Mouse (Mus musculus) hindbrain, embryonic 12.5 days (tissue): ENCODE measurements around the gene Ly6g5c. TPM values are rescaled to one million over a fixed set of nuclear protein-coding genes. Genes with fewer than 3 reads are reported as not detected.

Source experiments
- ATAC-seq: fragments of 200-750 bp; cut with Nextera tagmentation; 2 replicates; pipeline ENCODE4 v1.8.0; 2017; ENCODE audit warnings: moderate TSS enrichment; ENCODE audit not compliant: low FRiP score
- H3K27ac ChIP-seq: fragments of 300-500 bp; sonication (generic); 2 replicates; pipeline ENCODE4 v1.5.1; 2016; ENCODE audit warnings: mild to moderate bottlenecking
- H3K27me3 ChIP-seq: fragments of 300-500 bp; sonication (generic); 2 replicates; pipeline ENCODE4 v1.6.1; 2016; ENCODE audit warnings: mild to moderate bottlenecking
- H3K36me3 ChIP-seq: fragments of 300-500 bp; sonication (generic); 2 replicates; pipeline ENCODE4 v1.6.1; 2016; ENCODE audit warnings: mild to moderate bottlenecking
- H3K4me1 ChIP-seq: fragments of 300-500 bp; sonication (generic); 2 replicates; pipeline ENCODE4 v1.6.1; 2016
- H3K4me2 ChIP-seq: fragments of 300-500 bp; sonication (generic); replicated peaks from 2 replicates; pipeline ENCODE4 v1.6.1; 2016; ENCODE audit warnings: mild to moderate bottlenecking
- H3K4me3 ChIP-seq: fragments of 300-500 bp; sonication (generic); 2 replicates; pipeline ENCODE4 v1.5.1; 2016; ENCODE audit warnings: mild to moderate bottlenecking
- H3K9ac ChIP-seq: fragments of 300-500 bp; sonication (generic); 2 replicates; pipeline ENCODE4 v1.6.1; 2016; ENCODE audit warnings: mild to moderate bottlenecking, moderate library complexity
- H3K9me3 ChIP-seq: fragments of 300-500 bp; sonication (generic); replicated peaks from 2 replicates; pipeline ENCODE4 v1.6.1; 2016; ENCODE audit warnings: mild to moderate bottlenecking
- WGBS: fragments of 180-500 bp; shearing (Covaris S2); methylation state at CpG from one replicate; pipeline ENCODE4 v1.1.7; 2016; 5-methylcytosine and 5-hydroxymethylcytosine counted together
- polyA plus RNA-seq: library from polyadenylated mRNA; unstranded; fragments of >200 nt; fragmentation: Nextera tagmentation; extraction: Ambion mirVana; gene quantifications from 2 replicates; pipeline ENCODE4 v1.2.1, GENCODE M21; 2016

Ly6g5c gene
- polyA plus RNA-seq, 1 experiment from 2014 or later: not detected

GRCm38 (mm10) chr17:35155451-35155850 lies 47.4 kb downstream of the Ly6g5c start:
- Histone ChIP-seq H3K9ac (no peak overlapping the region), H3K36me3 (peaks cover 98% of the 10 kb centered on the region), H3K4me1 (no peaks in the 10 kb centered on the region), H3K27me3 (no peaks in the 10 kb centered on the region), H3K4me2 (no peak overlapping the region), H3K9me3 (no peaks in the 10 kb centered on the region), H3K27ac (no peak overlapping the region), H3K4me3 (no peak overlapping the region)
- WGBS: 96% methylated on average over 12 of the region's 12 CpGs
- no peak for ATAC-seq

GRCm38 (mm10) chr17:35156461-35157200 lies 48.6 kb downstream of the Ly6g5c start:
- Histone ChIP-seq H3K27me3 (no peaks in the 10 kb centered on the region), H3K9ac (no peak overlapping the region), H3K9me3 (no peaks in the 10 kb centered on the region), H3K27ac (no peak overlapping the region), H3K4me3 (no peak overlapping the region), H3K36me3 (peaks cover 100% of the 10 kb centered on the region), H3K4me2 (no peak overlapping the region), H3K4me1 (peaks cover 4% of the 10 kb centered on the region)
- 91% methylated on average over 33 of the region's 33 CpGs for WGBS
- no peak for ATAC-seq

- 93% methylated on average over 8 of the region's 8 CpGs for WGBS
- H3K36me3 ChIP-seq: peaks cover 99% of the 10 kb centered on the region
- ATAC-seq: no peak
- H3K4me3 ChIP-seq: no peak overlapping the region
- H3K9me3 ChIP-seq: no peaks in the 10 kb centered on the region
- H3K27me3 ChIP-seq: no peaks in the 10 kb centered on the region
- H3K4me2 ChIP-seq: no peak overlapping the region
- H3K9ac ChIP-seq: no peak overlapping the region
- peaks cover 11% of the 10 kb centered on the region for H3K4me1 ChIP-seq
- H3K27ac ChIP-seq: no peak overlapping the region
These were observed 49.2 kb downstream of the Ly6g5c start for GRCm38 (mm10) chr17:35157254-35157653.

GRCm38 (mm10) chr17:35157661-35158175 lies 49.6 kb downstream of the Ly6g5c start:
- Histone ChIP-seq H3K9ac (no peak overlapping the region), H3K27ac (no peak overlapping the region), H3K36me3 (peaks cover 94% of the 10 kb centered on the region), H3K27me3 (no peaks in the 10 kb centered on the region), H3K4me3 (no peak overlapping the region), H3K4me1 (peaks cover 15% of the 10 kb centered on the region), H3K9me3 (no peaks in the 10 kb centered on the region), H3K4me2 (no peak overlapping the region)
- WGBS: 91% methylated on average over 8 of the region's 8 CpGs
- no peak for ATAC-seq

- H3K27me3 ChIP-seq: no peaks in the 10 kb centered on the region
- no peak overlapping the region for H3K27ac ChIP-seq
- H3K4me2 ChIP-seq: no peak overlapping the region
- no peaks in the 10 kb centered on the region for H3K9me3 ChIP-seq
- ATAC-seq: no peak
- 95% methylated on average over 16 of the region's 16 CpGs for WGBS
- H3K9ac ChIP-seq: no peak overlapping the region
- peaks cover 24% of the 10 kb centered on the region for H3K4me1 ChIP-seq
- H3K36me3 ChIP-seq: peaks cover 81% of the 10 kb centered on the region
- H3K4me3 ChIP-seq: no peak overlapping the region
These were observed 50.9 kb downstream of the Ly6g5c start for GRCm38 (mm10) chr17:35158850-35159593.

- Histone ChIP-seq H3K27me3 (no peaks in the 10 kb centered on the region), H3K9ac (no peak overlapping the region), H3K9me3 (no peaks in the 10 kb centered on the region), H3K36me3 (peaks cover 75% of the 10 kb centered on the region), H3K4me2 (no peak overlapping the region), H3K4me3 (no peak overlapping the region), H3K27ac (no peak overlapping the region), H3K4me1 (peaks cover 24% of the 10 kb centered on the region)
- WGBS: 84% methylated on average over 7 of the region's 7 CpGs
- ATAC-seq: no peak
These were observed 51.6 kb downstream of the Ly6g5c start for GRCm38 (mm10) chr17:35159638-35160037.

- H3K9ac ChIP-seq: no peak overlapping the region
- no peak overlapping the region for H3K4me3 ChIP-seq
- ATAC-seq: no peak
- no peak overlapping the region for H3K4me2 ChIP-seq
- H3K36me3 ChIP-seq: peaks cover 57% of the 10 kb centered on the region
- H3K27me3 ChIP-seq: no peaks in the 10 kb centered on the region
- no peak overlapping the region for H3K27ac ChIP-seq
- H3K9me3 ChIP-seq: no peaks in the 10 kb centered on the region
- H3K4me1 ChIP-seq: peaks cover 31% of the 10 kb centered on the region
- 84% methylated on average over 11 of the region's 11 CpGs for WGBS
These were observed 53.3 kb downstream of the Ly6g5c start for GRCm38 (mm10) chr17:35161421-35161820.

Other genes with a start within 250 kb of the Ly6g5c start
- 2.2 TPM in 2 replicates for gene Cfb, start 245.8 kb upstream of the Ly6g5c start, polyA plus RNA-seq
- 12.0 and 12.8 TPM in 2 replicates for gene Zbtb12, start 228.8 kb upstream of the Ly6g5c start, polyA plus RNA-seq
- 0.10 and 0.29 TPM in 2 replicates for gene Gm20547, start 226.2 kb upstream of the Ly6g5c start, polyA plus RNA-seq
- 1.4 and 2.6 TPM in 2 replicates for gene C2, start 210.0 kb upstream of the Ly6g5c start, polyA plus RNA-seq
- 110 and 113 TPM in 2 replicates for gene Ehmt2, start 209.8 kb upstream of the Ly6g5c start, polyA plus RNA-seq
- gene Slc44a4, start 193.8 kb upstream of the Ly6g5c start, polyA plus RNA-seq: 0.13 and 0.15 TPM in 2 replicates
- 25.2 and 28.2 TPM in 2 replicates for gene Neu1, start 177.0 kb upstream of the Ly6g5c start, polyA plus RNA-seq
- gene Hspa1b, start 149.0 kb upstream of the Ly6g5c start, polyA plus RNA-seq: 0.08 and 0.25 TPM in 2 replicates
- gene Gm20481, start 138.4 kb upstream of the Ly6g5c start, polyA plus RNA-seq: 0.99 TPM in 1 of 2 replicates, not detected in the other
- 2.2 and 3.1 TPM in 2 replicates for gene Hspa1a, start 136.1 kb upstream of the Ly6g5c start, polyA plus RNA-seq
- 1.3 TPM in 2 replicates for gene Hspa1l, start 135.6 kb upstream of the Ly6g5c start, polyA plus RNA-seq
- gene Lsm2, start 126.4 kb upstream of the Ly6g5c start, polyA plus RNA-seq: 128 and 158 TPM in 2 replicates
- 109 and 110 TPM in 2 replicates for gene Vars, start 107.3 kb upstream of the Ly6g5c start, polyA plus RNA-seq
- gene Vwa7, start 91.7 kb upstream of the Ly6g5c start, polyA plus RNA-seq: 0.12 and 0.20 TPM in 2 replicates
- 2.4 and 3.6 TPM in 2 replicates for gene Sapcd1, start 80.3 kb upstream of the Ly6g5c start, polyA plus RNA-seq
- gene Msh5, start 61.5 kb upstream of the Ly6g5c start, polyA plus RNA-seq: 3.0 and 3.1 TPM in 2 replicates
- 157 and 159 TPM in 2 replicates for gene Clic1, start 58.3 kb upstream of the Ly6g5c start, polyA plus RNA-seq
- 512 and 517 TPM in 2 replicates for gene Ddah2, start 49.2 kb upstream of the Ly6g5c start, polyA plus RNA-seq
- not detected in 2 replicates for gene Ly6g6c, start 42.9 kb upstream of the Ly6g5c start, polyA plus RNA-seq
- 0.46 and 0.52 TPM in 2 replicates for gene Mpig6b, start 42.1 kb upstream of the Ly6g5c start, polyA plus RNA-seq
- not detected in 2 replicates for gene Ly6g6e, start 31.4 kb upstream of the Ly6g5c start, polyA plus RNA-seq
- gene Ly6g6d, start 30.2 kb upstream of the Ly6g5c start, polyA plus RNA-seq: 2.1 and 2.3 TPM in 2 replicates
- 0.47 and 0.62 TPM in 2 replicates for gene Ly6g6f, start 22.7 kb upstream of the Ly6g5c start, polyA plus RNA-seq
- gene Abhd16a, start 19.0 kb upstream of the Ly6g5c start, polyA plus RNA-seq: 78.6 and 81.1 TPM in 2 replicates
- gene Ly6g5b, start 7.1 kb downstream of the Ly6g5c start, polyA plus RNA-seq: 1.4 and 1.5 TPM in 2 replicates
- gene Gpank1, start 13.2 kb downstream of the Ly6g5c start, polyA plus RNA-seq: 19.8 and 20.8 TPM in 2 replicates
- 237 and 276 TPM in 2 replicates for gene Csnk2b, start 13.8 kb downstream of the Ly6g5c start, polyA plus RNA-seq
- gene D17H6S53E, start 18.1 kb downstream of the Ly6g5c start, polyA plus RNA-seq: 7.3 and 7.7 TPM in 2 replicates
- gene Apom, start 23.8 kb downstream of the Ly6g5c start, polyA plus RNA-seq: 0.39 TPM in 1 of 2 replicates, not detected in the other
- gene Bag6, start 26.9 kb downstream of the Ly6g5c start, polyA plus RNA-seq: 87.9 and 88.3 TPM in 2 replicates
- 206 and 213 TPM in 2 replicates for gene Prrc2a, start 56.6 kb downstream of the Ly6g5c start, polyA plus RNA-seq
- gene Aif1, start 67.8 kb downstream of the Ly6g5c start, polyA plus RNA-seq: 7.8 and 7.9 TPM in 2 replicates
- 6.1 and 6.9 TPM in 2 replicates for gene Lst1, start 80.2 kb downstream of the Ly6g5c start, polyA plus RNA-seq
- gene Ltb, start 86.2 kb downstream of the Ly6g5c start, polyA plus RNA-seq: 0.54 and 0.81 TPM in 2 replicates
- 0.14 TPM in 1 of 2 replicates, not detected in the other for gene Tnf, start 93.7 kb downstream of the Ly6g5c start, polyA plus RNA-seq
- gene Lta, start 97.1 kb downstream of the Ly6g5c start, polyA plus RNA-seq: not detected in 2 replicates
- 0.62 TPM in 1 of 2 replicates, not detected in the other for gene Gm16181, start 112.6 kb downstream of the Ly6g5c start, polyA plus RNA-seq
- gene Atp6v1g2, start 125.4 kb downstream of the Ly6g5c start, polyA plus RNA-seq: 21.1 and 23.0 TPM in 2 replicates
- 12.1 and 12.2 TPM in 2 replicates for gene Nfkbil1, start 127.5 kb downstream of the Ly6g5c start, polyA plus RNA-seq
- 480 and 488 TPM in 2 replicates for gene Ddx39b, start 133.5 kb downstream of the Ly6g5c start, polyA plus RNA-seq
- gene H2-D1, start 154.5 kb downstream of the Ly6g5c start, polyA plus RNA-seq: 38.6 and 46.0 TPM in 2 replicates
- 0.12 TPM in 1 of 2 replicates, not detected in the other for gene H2-Q1, start 212.1 kb downstream of the Ly6g5c start, polyA plus RNA-seq
- 0.46 TPM in 1 of 2 replicates, not detected in the other for gene H2-Q2, start 234.0 kb downstream of the Ly6g5c start, polyA plus RNA-seq